Mouse (Mus musculus) lung, adult 2 months (tissue): ENCODE measurements around the gene Ube2z. TPM values are rescaled to one million over a fixed set of nuclear protein-coding genes. Genes with fewer than 3 reads are reported as not detected.
"Not testable (repeated sequence)": the region's sequence is repeated elsewhere in the genome, so short reads cannot be mapped to it uniquely, and the experiment has no call there.

ENCODE experiments used
- DNase-seq: peaks from one replicate; pipeline ENCODE4 v3.0.0; 2022
- H3K4me1 ChIP-seq: fragments of 200-500 bp; 2 replicates; pipeline ENCODE4 v1.6.1; 2011; ENCODE audit warnings: low read length; ENCODE audit not compliant: control insufficient read depth, insufficient read depth
- H3K4me3 ChIP-seq: fragments of 200-500 bp; replicated peaks from 2 replicates; pipeline ENCODE3; 2011; ENCODE audit warnings: low read depth, mild to moderate bottlenecking, control low read depth, low read length; ENCODE audit errors: extremely low read depth
- CTCF ChIP-seq: fragments of 200-500 bp; IDR thresholded peaks from 2 replicates; pipeline ENCODE4 v1.5.1; 2011; ENCODE audit warnings: mild to moderate bottlenecking, low read length, control low read depth; ENCODE audit not compliant: insufficient read depth
- POLR2A ChIP-seq: fragments of 200-500 bp; IDR thresholded peaks from 2 replicates; pipeline ENCODE4 v1.6.1; 2011; ENCODE audit warnings: low read depth, mild to moderate bottlenecking, control low read depth, low read length, borderline replicate concordance; ENCODE audit errors: extremely low read depth
- WGBS: fragments of 180-500 bp; shearing (Covaris S2); methylation state at CpG from one replicate; pipeline ENCODE4 v1.1.7; 2018; 5-methylcytosine and 5-hydroxymethylcytosine counted together
- polyA plus RNA-seq: library from polyadenylated mRNA; depleted of rRNA; stranded (reverse); fragments of >200 nt; gene quantifications from 2 replicates; pipeline ENCODE4 v1.2.3, GENCODE M21; 2012; rRNA removed

Ube2z gene
- polyA plus RNA-seq: 31.1 and 38.1 TPM in 2 replicates

DNA sequence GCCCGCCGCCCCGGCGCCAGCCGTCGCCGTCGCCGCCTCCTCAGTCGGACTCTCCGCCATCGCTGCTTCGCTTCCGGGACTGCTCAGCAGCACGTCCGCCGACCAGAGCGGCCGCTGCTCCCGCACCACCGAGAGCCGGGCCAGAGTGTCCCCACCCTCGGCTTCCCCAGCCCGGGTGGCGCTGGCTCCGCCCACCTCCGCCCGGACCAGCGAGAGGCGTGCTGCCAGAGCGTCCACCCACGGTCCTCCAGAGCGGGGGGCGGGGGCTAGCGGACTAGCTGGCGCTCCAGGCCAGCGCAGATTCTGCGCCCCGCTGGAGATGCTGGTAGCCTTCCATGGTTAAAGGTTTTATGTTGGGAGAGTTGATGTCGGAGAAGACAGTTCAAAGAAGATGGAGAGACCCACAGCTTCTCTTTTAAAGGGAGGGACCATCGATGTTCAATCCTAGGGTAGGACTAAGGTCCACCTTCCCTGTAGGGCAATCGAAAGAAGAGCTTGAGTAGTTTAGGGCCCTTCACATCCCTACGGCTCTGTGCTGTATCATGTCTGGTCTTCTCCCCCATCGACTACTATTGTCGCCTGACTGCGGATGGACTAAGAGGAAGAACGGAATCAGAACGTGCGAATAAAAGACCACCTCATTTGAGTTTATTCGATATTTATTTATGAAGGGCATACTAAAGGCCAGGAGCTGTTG is at the start of gene Ube2z:
Gene Ube2z (minus strand): TSS at position 174 of the 697 bp plus-strand sequence.
- Histone ChIP-seq H3K4me1 (peaks cover 13% of the 10 kb centered on the region), H3K4me3 (peak within 1 kb of the TSS; percentile 76)
- peak; percentile 95 for DNase-seq
- 5% methylated on average over 50 of the region's 50 CpGs for WGBS
- no peak for TF ChIP-seq CTCF
- peak; percentile 84 for TF ChIP-seq POLR2A

DNA sequence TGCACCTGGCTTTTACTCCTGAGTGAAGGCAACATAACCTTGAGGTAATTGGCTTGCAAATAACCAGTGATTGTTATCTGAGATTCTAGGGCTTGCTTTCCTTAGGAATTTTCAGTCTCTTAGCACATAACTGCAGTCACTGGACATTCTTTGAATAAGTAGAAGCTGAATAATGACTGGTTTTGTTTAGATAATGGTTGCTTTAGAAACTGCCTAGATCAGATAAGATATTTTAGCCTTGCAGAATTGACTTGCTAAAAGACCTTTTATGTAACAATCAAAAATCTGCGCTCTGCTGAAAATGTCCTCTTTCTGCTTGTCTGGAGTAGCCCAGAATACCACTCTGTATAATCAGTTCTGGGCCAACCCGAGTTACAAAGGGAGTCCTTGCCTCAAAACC is 48.9 kb upstream of the Ube2z start:
- Histone ChIP-seq H3K4me1 (no peaks in the 10 kb centered on the region), H3K4me3 (no peak overlapping the region)
- no peak for TF ChIP-seq CTCF
- no peak for TF ChIP-seq POLR2A
- WGBS: 35% methylated on average over 2 of the region's 2 CpGs
- DNase-seq: no peak

DNA sequence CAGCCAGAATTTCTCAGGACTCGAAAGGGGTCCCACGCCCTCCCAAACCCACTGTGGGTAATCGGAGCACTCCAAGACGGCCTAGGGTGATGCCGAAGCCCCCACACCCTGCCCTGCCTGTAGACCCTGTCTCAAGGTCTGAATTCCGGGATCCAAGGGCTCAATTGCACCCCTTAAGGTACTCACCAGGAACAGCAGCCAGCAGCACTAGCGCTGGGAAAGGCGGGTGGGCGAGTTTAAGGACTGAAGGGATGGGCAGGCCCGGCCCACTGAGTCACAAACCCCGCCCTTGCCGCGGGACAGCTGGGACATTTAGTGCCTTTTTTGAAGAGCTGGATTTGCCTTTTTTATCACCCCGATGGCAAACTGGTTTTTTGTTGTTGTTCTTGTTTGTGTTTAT is 46.6 kb upstream of the Ube2z start, which contains the start of gene Calcoco2:
Gene Calcoco2 (minus strand): TSS at position 214 of the 400 bp plus-strand sequence.
- Histone ChIP-seq H3K4me1 (no peaks in the 10 kb centered on the region), H3K4me3 (no peak within 1 kb of the TSS)
- DNase-seq: no peak
- WGBS: 45% methylated on average over 14 of the region's 14 CpGs
- TF ChIP-seq POLR2A (no peak), CTCF (no peak)

DNA sequence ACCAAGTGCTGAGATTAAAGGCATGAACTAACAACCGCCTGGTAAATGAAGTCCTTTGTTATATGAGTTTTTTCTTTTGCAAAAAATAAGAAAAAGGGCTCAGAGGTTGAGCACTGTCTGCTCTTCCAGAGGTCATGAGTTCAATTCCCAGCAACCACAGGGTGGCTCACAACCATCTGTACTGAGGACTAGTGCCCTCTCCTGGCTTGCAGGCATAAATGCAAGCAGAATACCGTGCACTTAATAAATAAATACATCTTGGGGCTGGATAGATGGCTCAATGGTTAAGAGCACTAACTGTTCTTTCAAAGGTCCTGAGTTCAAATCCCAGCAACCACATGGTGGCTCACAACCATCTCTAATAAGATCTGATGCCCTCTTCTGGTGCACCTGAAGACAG is 45.8 kb upstream of the Ube2z start:
- DNase-seq, H3K4me1 ChIP-seq, H3K4me3 ChIP-seq: not testable (repeated sequence)
- WGBS: 57% methylated on average over 2 of the region's 2 CpGs

GRCm38 (mm10) chr11:96108376-96108775 is 43.2 kb upstream of the Ube2z start:
- 51% methylated on average over 1 of the region's 1 CpGs for WGBS
- no peak for DNase-seq
- H3K4me1 ChIP-seq: no peaks in the 10 kb centered on the region

DNA sequence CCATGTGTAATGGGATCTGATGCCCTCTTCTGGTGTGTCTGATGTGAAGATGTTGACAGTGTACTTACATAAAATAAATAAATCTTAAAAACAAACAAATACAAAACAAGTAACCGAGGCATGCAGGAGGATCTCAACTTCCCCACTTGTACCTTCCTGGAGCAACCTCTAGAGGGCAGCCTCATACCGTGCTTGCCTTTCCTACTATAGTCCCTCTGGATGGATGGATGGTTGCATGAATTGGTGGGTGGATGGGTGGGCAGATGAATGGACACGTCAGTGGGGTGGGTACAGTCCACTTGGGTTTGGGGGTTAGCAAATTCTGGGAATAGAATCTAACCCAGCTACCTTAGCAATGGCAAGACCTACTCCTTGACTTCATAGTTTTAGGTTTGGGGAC is 28.2 kb upstream of the Ube2z start:
- 4% methylated on average over 3 of the region's 3 CpGs for WGBS
- DNase-seq: peak; percentile 28
- no peaks in the 10 kb centered on the region for H3K4me1 ChIP-seq
- H3K4me3 ChIP-seq: no peak overlapping the region
- TF ChIP-seq CTCF (peak; percentile 91), POLR2A (no peak)

More at GRCm38 (mm10) chr11:96108376-96108775, 43.2 kb upstream of the Ube2z start:
- no peak for TF ChIP-seq CTCF
- TF ChIP-seq POLR2A: no peak
- no peak overlapping the region for H3K4me3 ChIP-seq

GRCm38 (mm10) chr11:96092674-96093291 is 27.6 kb upstream of the Ube2z start:
- Histone ChIP-seq H3K4me3 (no peak overlapping the region), H3K4me1 (no peaks in the 10 kb centered on the region)
- TF ChIP-seq POLR2A (no peak), CTCF (no peak)
- no peak for DNase-seq
- 38% methylated on average over 7 of the region's 7 CpGs for WGBS

DNA sequence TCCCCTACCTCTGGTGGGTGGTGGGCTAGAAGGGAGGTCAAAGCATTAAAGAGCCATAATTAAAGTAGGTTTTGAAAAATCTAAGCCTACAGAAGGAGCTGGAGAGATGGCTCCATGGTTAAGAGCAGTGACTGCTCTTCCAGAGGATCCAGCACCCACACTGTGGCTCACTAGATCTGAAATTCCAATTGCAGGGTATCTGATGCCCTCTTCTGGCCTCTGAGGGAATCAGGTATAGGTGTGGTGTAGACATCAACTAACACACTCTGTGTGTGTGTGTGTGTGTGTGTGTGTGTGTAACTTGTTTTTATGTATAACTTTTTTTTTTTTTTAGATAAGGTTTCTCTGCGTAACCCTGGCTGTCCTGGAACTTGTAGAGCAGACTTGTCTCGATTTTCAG is 25.9 kb upstream of the Ube2z start:
- Histone ChIP-seq H3K4me3 (no peak overlapping the region), H3K4me1 (no peaks in the 10 kb centered on the region)
- TF ChIP-seq POLR2A: no peak
- no peak for TF ChIP-seq CTCF
- 62% methylated on average over 2 of the region's 2 CpGs for WGBS
- DNase-seq: no peak

DNA sequence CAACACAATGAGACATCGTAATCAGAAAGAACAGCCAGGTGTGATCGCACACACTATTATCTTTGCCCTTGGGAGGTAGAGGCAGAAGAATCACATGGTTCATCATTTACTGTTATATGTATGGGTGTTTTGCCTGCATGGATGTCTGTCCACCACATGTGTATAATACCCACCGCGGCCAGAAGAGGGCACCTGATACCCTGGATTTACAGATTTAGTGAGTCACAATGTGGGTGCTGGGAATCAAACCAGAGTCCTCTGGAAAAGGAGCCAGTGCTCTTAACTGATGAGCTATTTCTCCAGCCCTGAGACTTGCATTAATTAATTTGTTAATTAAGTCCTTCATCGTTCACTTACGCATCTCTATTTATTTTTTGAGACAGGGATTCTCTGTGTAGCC is 22.8 kb upstream of the Ube2z start:
- TF ChIP-seq POLR2A: no peak
- TF ChIP-seq CTCF: no peak
- H3K4me3 ChIP-seq: no peak overlapping the region
- no peaks in the 10 kb centered on the region for H3K4me1 ChIP-seq
- DNase-seq: no peak
- 89% methylated on average over 6 of the region's 6 CpGs for WGBS

GRCm38 (mm10) chr11:96082682-96083081 is 17.5 kb upstream of the Ube2z start:
- Histone ChIP-seq H3K4me1 (no peaks in the 10 kb centered on the region), H3K4me3 (no peak overlapping the region)
- 62% methylated on average over 3 of the region's 3 CpGs for WGBS
- TF ChIP-seq POLR2A: no peak
- no peak for TF ChIP-seq CTCF
- DNase-seq: no peak
